Mouse (Mus musculus): ENCODE measurements at regions not wholly inside any gene's neighbourhood (a gene's known extent, or its start where the extent isn't known, plus 50 kb on each side); places are given as distances from the start of the nearest gene placed in this dataset.

DNA sequence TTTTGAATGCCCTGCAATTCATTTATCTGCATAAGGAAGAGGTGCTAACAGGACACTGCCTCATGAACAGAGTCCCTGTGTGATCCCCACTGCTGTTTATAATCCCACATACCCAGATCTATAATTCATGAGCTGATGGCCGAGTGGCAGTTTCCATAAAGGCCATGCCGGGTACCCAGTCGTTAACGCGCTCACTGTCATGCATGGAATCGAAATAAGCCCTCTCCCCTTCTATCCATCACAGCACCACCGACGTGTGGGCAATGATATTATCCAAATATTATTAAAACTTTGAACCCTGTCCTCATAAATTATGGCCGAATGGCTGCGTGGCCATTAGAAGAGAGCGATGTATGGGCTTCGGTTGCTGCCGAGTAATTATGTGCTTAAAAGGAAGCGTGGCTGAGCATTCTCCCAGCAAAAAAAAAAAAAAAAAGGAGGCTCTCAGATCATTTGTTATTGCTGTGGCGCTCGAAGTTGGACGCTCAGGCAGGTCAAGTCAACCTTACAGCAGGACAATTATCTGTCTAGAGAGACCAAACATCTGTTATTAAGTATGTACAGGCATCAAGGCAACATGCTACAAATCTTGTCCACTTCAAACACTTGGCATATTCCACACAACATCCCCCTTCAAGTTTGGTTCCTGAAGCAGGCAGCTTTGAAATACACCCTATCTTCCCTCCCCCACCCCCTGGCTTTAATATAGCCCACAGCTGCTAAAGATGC, 109.1 kb upstream of the Sall1 start:
- no peak for ATAC-seq (replicated peaks; ENCODE audit: poor library complexity, severe bottlenecking)

- ATAC-seq (replicated peaks; ENCODE audit: poor library complexity, severe bottlenecking): no peak
Measured at GRCm38 (mm10) chr8:89152331-89152730, 108.4 kb upstream of the Sall1 start.

GRCm38 (mm10) chr8:89150952-89151351, 107.0 kb upstream of the Sall1 start:
- ATAC-seq (replicated peaks; ENCODE audit: poor library complexity, severe bottlenecking): no peak

- no peak for ATAC-seq (replicated peaks; ENCODE audit: poor library complexity, severe bottlenecking)
Measured at GRCm38 (mm10) chr8:89141529-89142235, 97.7 kb upstream of the Sall1 start.

GRCm38 (mm10) chr8:89139876-89140275, 95.9 kb upstream of the Sall1 start:
- ATAC-seq (replicated peaks; ENCODE audit: poor library complexity, severe bottlenecking): no peak

DNA sequence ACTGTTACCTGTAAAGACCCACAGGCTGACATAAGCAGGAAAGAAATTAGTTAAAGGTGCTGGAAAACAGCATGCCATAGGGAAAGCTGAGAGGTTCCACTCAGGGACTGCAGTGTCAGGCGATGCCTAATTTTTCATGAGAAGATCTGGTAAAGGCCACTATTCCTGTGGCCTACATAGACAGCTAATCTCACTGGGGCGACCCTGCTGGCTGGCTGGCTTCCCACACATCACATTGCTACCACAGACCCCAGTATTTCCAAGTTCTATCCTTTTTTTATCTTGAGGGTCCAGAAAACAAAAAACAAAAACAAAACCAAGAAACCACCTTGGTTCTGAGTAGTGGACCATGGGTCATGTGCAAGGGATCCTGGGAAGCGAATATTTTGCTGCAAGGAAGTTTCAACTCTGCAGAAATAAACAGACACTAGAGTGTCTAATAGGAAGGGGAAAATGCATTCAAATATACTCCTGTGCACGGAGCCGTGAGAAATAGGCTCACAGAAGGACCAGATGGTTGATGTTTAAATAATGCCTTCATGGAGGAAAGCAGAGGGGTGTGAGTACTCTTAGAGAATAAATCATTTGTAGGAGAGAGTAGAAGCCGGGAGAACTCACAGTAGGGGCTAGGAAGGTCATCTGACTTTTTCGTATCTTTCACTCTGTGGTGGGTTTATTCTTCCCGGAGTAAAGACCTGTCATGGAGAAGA, 94.6 kb upstream of the Sall1 start:
- no peak for ATAC-seq (replicated peaks; ENCODE audit: poor library complexity, severe bottlenecking)

GRCm38 (mm10) chr8:89134581-89135484, 90.9 kb upstream of the Sall1 start:
- ATAC-seq (replicated peaks; ENCODE audit: poor library complexity, severe bottlenecking): no peak

DNA sequence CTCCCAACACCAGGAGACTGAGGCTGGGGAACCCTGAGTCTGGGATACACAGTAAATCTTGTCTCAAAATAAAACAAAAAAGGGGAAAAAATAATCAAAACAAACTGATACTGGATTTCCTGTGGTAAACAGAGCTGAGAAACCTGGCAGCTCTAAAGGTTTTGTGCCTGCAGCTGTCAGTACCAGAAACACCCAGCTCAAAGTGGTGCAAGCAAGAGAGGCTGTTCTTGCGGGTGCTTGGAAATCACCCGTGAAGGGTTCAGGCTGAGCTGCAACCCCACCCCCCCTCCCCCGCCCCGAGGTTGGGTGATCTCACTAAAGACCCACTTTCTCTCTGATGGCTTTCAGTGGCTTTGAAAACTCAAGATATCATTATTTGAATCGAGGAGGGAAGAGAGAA, 90.1 kb upstream of the Sall1 start:
- no peak for ATAC-seq (replicated peaks; ENCODE audit: poor library complexity, severe bottlenecking)

DNA sequence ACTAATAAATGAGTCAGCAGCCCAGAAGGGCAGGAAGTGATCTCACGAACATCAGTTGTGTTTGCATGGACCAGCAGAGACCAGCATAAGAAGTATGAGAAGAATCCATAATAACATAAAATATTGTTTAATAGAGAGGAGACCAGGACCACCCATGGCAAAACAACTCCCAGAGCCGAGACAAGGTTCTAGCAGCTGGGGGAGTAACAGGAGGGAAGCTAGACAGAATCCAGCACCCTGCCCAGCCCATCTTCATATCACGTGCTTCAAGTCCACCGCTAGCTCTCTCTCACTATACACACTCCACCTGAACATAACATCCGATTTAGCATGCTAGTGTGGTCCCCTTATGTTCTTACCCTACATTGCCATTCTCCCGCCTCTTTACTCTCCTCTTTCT, 77.1 kb upstream of the Sall1 start:
- no peak for ATAC-seq (replicated peaks; ENCODE audit: poor library complexity, severe bottlenecking)

DNA sequence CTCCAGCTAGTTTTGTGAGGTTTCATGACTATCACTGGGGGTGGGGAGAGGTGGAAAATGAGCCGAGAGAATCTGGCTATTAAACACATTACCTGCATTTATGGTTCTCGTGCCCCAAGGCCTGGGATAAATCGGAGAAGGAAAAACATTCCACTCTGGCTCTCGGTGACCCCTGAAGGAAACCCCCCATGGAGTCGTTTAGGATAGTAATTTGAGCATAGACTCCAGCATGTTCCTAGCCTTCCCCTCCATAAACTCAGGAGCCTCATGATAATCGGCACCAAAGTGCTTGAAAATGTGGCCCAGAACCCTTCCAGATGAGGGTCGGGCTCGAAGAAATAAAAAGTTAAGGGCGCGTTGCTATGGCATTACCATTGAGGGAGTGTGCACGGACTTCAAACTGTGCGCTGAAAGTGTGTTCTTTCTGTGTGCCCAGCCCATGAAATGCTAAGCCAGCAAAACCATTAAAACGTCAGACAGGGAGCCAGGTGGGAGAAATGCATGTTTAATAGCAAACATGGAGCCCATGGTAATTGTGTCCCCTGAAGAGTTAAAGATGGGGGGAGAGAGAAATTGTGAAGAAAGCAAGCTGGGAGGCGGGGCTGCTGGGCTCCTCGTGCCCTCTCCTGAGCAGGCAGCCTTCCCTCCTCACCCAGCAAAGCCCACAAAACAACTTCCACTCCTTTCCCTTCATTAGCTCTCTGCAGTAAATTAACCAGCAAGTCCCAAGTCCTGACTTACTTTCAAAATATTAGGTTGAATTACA, 64.1 kb upstream of the Sall1 start:
- no peak for ATAC-seq (replicated peaks; ENCODE audit: poor library complexity, severe bottlenecking)

DNA sequence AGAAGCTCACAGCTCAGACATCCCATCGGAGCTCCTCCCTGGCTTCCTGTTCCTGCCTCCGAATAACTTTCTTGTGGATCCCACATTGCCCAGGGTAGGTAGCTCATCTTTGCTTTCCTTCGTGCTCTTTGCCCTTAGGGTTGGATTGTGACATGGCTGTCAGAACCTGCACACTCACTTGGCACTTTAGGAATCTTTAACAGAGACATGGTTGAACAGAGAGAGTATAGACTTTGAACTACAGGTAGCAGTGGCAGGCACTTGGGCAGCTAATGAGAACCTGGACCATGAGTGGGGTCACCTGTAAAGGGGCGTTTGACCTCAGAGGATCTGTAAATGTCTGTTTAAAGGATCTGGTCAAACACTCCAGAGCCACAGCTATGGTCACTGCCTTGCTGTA, 62.4 kb upstream of the Sall1 start:
- no peak for ATAC-seq (replicated peaks; ENCODE audit: poor library complexity, severe bottlenecking)

- no peak for ATAC-seq (replicated peaks; ENCODE audit: poor library complexity, severe bottlenecking)
Measured at GRCm38 (mm10) chr8:89097396-89097795, 53.4 kb upstream of the Sall1 start.
